Mouse (Mus musculus) heart, embryonic 16.5 days (tissue): Measurements from ENCODE around the gene Ubl4a. TPM values are rescaled to one million over a fixed set of nuclear protein-coding genes. Genes with fewer than 3 reads are reported as not detected.

Experiments used
- ATAC-seq: fragments of 200-750 bp; cut with Nextera tagmentation; replicated peaks from 2 replicates; pipeline ENCODE4 v1.8.0; 2017; ENCODE audit warnings: moderate number of reproducible peaks; ENCODE audit not compliant: insufficient read depth, low FRiP score; ENCODE audit errors: extremely low read depth
- H3K27ac ChIP-seq: fragments of 300-500 bp; sonication (generic); 2 replicates; pipeline ENCODE4 v1.5.1; 2014; ENCODE audit warnings: mild to moderate bottlenecking, low read length, control low read depth, moderate library complexity
- H3K27me3 ChIP-seq: fragments of 300-500 bp; sonication (generic); 2 replicates; pipeline ENCODE4 v1.6.1; 2014; ENCODE audit warnings: low read length, mixed read lengths; ENCODE audit not compliant: control insufficient read depth, insufficient read depth
- H3K36me3 ChIP-seq: fragments of 300-500 bp; sonication (generic); 2 replicates; pipeline ENCODE4 v1.6.1; 2014; ENCODE audit not compliant: control insufficient read depth, insufficient read depth
- H3K4me1 ChIP-seq: fragments of 300-500 bp; sonication (generic); 2 replicates; pipeline ENCODE4 v1.6.1; 2014; ENCODE audit warnings: low read length, mixed read lengths; ENCODE audit not compliant: control insufficient read depth, insufficient read depth
- H3K4me2 ChIP-seq: fragments of 300-500 bp; sonication (generic); 2 replicates; pipeline ENCODE4 v1.6.1; 2014; ENCODE audit warnings: low read depth, mild to moderate bottlenecking, control low read depth, low read length
- H3K4me3 ChIP-seq: fragments of 300-500 bp; sonication (generic); 2 replicates; pipeline ENCODE4 v1.5.1; 2014; ENCODE audit warnings: mild to moderate bottlenecking, control low read depth, low read length
- H3K9ac ChIP-seq: fragments of 300-500 bp; sonication (generic); 2 replicates; pipeline ENCODE4 v1.6.1; 2014; ENCODE audit warnings: low read length, control low read depth
- H3K9me3 ChIP-seq: fragments of 300-500 bp; sonication (generic); replicated peaks from 2 replicates; pipeline ENCODE4 v1.6.1; 2016; ENCODE audit warnings: low read length; ENCODE audit not compliant: control insufficient read depth
- WGBS: fragments of 180-500 bp; shearing (Covaris S2); extraction: QIAGEN DNeasy Blood & Tissue Kit; methylation state at CpG from one replicate; pipeline ENCODE4 v1.1.7; 2014; 5-methylcytosine and 5-hydroxymethylcytosine counted together
- polyA plus RNA-seq: library from polyadenylated mRNA; unstranded; fragments of >200 nt; fragmentation: Nextera tagmentation; extraction: Ambion mirVana; gene quantifications from 2 replicates; pipeline ENCODE4 v1.2.1, GENCODE M21; 2015

Gene Ubl4a
- 61.2 and 66.1 TPM in 2 replicates for polyA plus RNA-seq

GRCm38 (mm10) chrX:74372888-74373549, at the start of gene Ubl4a, which contains the start of gene Slc10a3:
TSS of gene Ubl4a (minus strand) at chrX:74373218.
TSS of gene Slc10a3 (minus strand) at chrX:74373349.
- WGBS = 16% methylated on average over 32 of the region's 32 CpGs
- Histone ChIP-seq H3K36me3 (peaks cover 3% of the 10 kb centered on the region; the same call in 1 of the 2 replicates), H3K9ac (peak within 1 kb of the TSS; percentile 68), H3K4me1 (0 out of 2 replicates have a peak, but pooled peaks cover 3% of the 10 kb centered on the region), H3K27me3 (no peaks in the 10 kb centered on the region), H3K9me3 (no peaks in the 10 kb centered on the region), H3K4me3 (peak within 1 kb of the TSS; percentile 63), H3K27ac (no peak within 1 kb of the TSS), H3K4me2 (peak within 1 kb of the TSS; percentile 72)
- peak; percentile 84 for ATAC-seq

- H3K4me3 ChIP-seq = no peak overlapping the region
These were observed 40.4 kb upstream of the Ubl4a start for GRCm38 (mm10) chrX:74413377-74413776.

GRCm38 (mm10) chrX:74408340-74408739, 35.3 kb upstream of the Ubl4a start:
- no peaks in the 10 kb centered on the region for H3K27me3 ChIP-seq
- no peak overlapping the region for H3K9ac ChIP-seq
- H3K9me3 ChIP-seq = no peaks in the 10 kb centered on the region
- H3K27ac ChIP-seq = no peak overlapping the region
- H3K36me3 ChIP-seq = no peaks in the 10 kb centered on the region
- ATAC-seq = no peak
- WGBS = 42% methylated on average over 2 of the region's 2 CpGs
- H3K4me2 ChIP-seq = no peak overlapping the region
- no peaks in the 10 kb centered on the region for H3K4me1 ChIP-seq
- H3K4me3 ChIP-seq = no peak overlapping the region

More at GRCm38 (mm10) chrX:74413377-74413776, 40.4 kb upstream of the Ubl4a start:
- Histone ChIP-seq H3K27me3 (no peaks in the 10 kb centered on the region), H3K9ac (no peak overlapping the region), H3K4me2 (no peak overlapping the region), H3K36me3 (no peaks in the 10 kb centered on the region), H3K9me3 (no peaks in the 10 kb centered on the region), H3K27ac (no peak overlapping the region), H3K4me1 (no peaks in the 10 kb centered on the region)
- peak; percentile 55 for ATAC-seq

- Histone ChIP-seq H3K4me2 (no peak overlapping the region), H3K4me3 (no peak overlapping the region), H3K9me3 (no peaks in the 10 kb centered on the region), H3K4me1 (no peaks in the 10 kb centered on the region), H3K27ac (no peak overlapping the region), H3K27me3 (no peaks in the 10 kb centered on the region), H3K36me3 (no peaks in the 10 kb centered on the region), H3K9ac (no peak overlapping the region)
- no peak for ATAC-seq
- 79% methylated on average over 3 of the region's 3 CpGs for WGBS
These were observed 27.1 kb upstream of the Ubl4a start for GRCm38 (mm10) chrX:74400136-74400535.

- Histone ChIP-seq H3K36me3 (no peaks in the 10 kb centered on the region), H3K27ac (peak within 1 kb of the TSS; percentile 89), H3K4me2 (peak within 1 kb of the TSS; percentile 74), H3K9ac (peak within 1 kb of the TSS; percentile 83), H3K4me3 (peak within 1 kb of the TSS; percentile 66), H3K4me1 (peaks cover 3% of the 10 kb centered on the region; the same call in 1 of the 2 replicates), H3K9me3 (no peaks in the 10 kb centered on the region), H3K27me3 (no peaks in the 10 kb centered on the region)
- peak; percentile 100 for ATAC-seq
- 21% methylated on average over 30 of the region's 30 CpGs for WGBS
These were observed 19.8 kb upstream of the Ubl4a start, which contains the start of the genes Fam3a and Ikbkg for GRCm38 (mm10) chrX:74392535-74393443. TSS of gene Fam3a (minus strand) at chrX:74393272. TSS of gene Ikbkg (plus strand) at chrX:74393290.

- Histone ChIP-seq H3K4me2 (no peak overlapping the region), H3K9ac (no peak overlapping the region), H3K36me3 (peaks cover 5% of the 10 kb centered on the region; the same call in 1 of the 2 replicates), H3K27me3 (no peaks in the 10 kb centered on the region), H3K9me3 (no peaks in the 10 kb centered on the region), H3K4me3 (no peak overlapping the region), H3K27ac (no peak overlapping the region), H3K4me1 (0 out of 2 replicates have a peak, but pooled peaks cover 3% of the 10 kb centered on the region)
- no peak for ATAC-seq
These were observed 15.1 kb upstream of the Ubl4a start for GRCm38 (mm10) chrX:74388153-74388552.

- ATAC-seq = no peak
- Histone ChIP-seq H3K9ac (no peak overlapping the region), H3K4me1 (no peaks in the 10 kb centered on the region), H3K36me3 (peaks cover 5% of the 10 kb centered on the region; the same call in 1 of the 2 replicates), H3K27ac (no peak overlapping the region), H3K4me3 (no peak overlapping the region), H3K9me3 (no peaks in the 10 kb centered on the region), H3K27me3 (no peaks in the 10 kb centered on the region), H3K4me2 (no peak overlapping the region)
- WGBS = 60% methylated on average over 2 of the region's 2 CpGs
These were observed 11.4 kb upstream of the Ubl4a start for GRCm38 (mm10) chrX:74384451-74384850.

- peak; percentile 55 for ATAC-seq
- Histone ChIP-seq H3K36me3 (peaks cover 7% of the 10 kb centered on the region; the same call in 1 of the 2 replicates), H3K4me2 (peak overlapping the region; percentile 71), H3K4me3 (peak overlapping the region; percentile 72), H3K4me1 (peaks cover 10% of the 10 kb centered on the region), H3K9ac (peak overlapping the region; percentile 84), H3K27me3 (no peaks in the 10 kb centered on the region), H3K9me3 (no peaks in the 10 kb centered on the region), H3K27ac (peak overlapping the region; percentile 77)
- WGBS = 19% methylated on average over 42 of the region's 49 CpGs
These were observed 4.7 kb downstream of the Ubl4a start for GRCm38 (mm10) chrX:74368209-74368909.
